Mouse (Mus musculus) limb, embryonic 11.5 days (tissue): Measurements from ENCODE around the gene Rbks. TPM values are rescaled to one million over a fixed set of nuclear protein-coding genes. Genes with fewer than 3 reads are reported as not detected.

Experiments used
- ATAC-seq: fragments of 200-750 bp; cut with Nextera tagmentation; 2 replicates; pipeline ENCODE4 v1.8.0; 2017; ENCODE audit warnings: low read depth; ENCODE audit not compliant: insufficient number of reproducible peaks, low FRiP score, low TSS enrichment
- DNase-seq: peaks from one replicate; pipeline ENCODE4 v3.0.0-alpha.2; 2015; ENCODE audit warnings: low spot score
- H3K27ac ChIP-seq: fragments of 300-500 bp; sonication (generic); replicated peaks from 2 replicates; pipeline ENCODE4 v1.5.1; 2014; ENCODE audit warnings: low read depth, mild to moderate bottlenecking, low read length
- H3K27me3 ChIP-seq: fragments of 300-500 bp; sonication (generic); 2 replicates; pipeline ENCODE4 v1.6.1; 2014; ENCODE audit warnings: mild to moderate bottlenecking, low read length, mixed read lengths; ENCODE audit not compliant: control insufficient read depth, insufficient read depth
- H3K36me3 ChIP-seq: fragments of 300-500 bp; sonication (generic); 2 replicates; pipeline ENCODE4 v1.6.1; 2014; ENCODE audit warnings: mild to moderate bottlenecking, low read length, moderate library complexity, mixed read lengths; ENCODE audit not compliant: control insufficient read depth, insufficient read depth
- H3K4me1 ChIP-seq: fragments of 300-500 bp; sonication (generic); 2 replicates; pipeline ENCODE4 v1.6.1; 2014; ENCODE audit warnings: low read length, mixed read lengths; ENCODE audit not compliant: control insufficient read depth, insufficient read depth
- H3K4me2 ChIP-seq: fragments of 300-500 bp; sonication (generic); 2 replicates; pipeline ENCODE4 v1.6.1; 2014; ENCODE audit warnings: low read depth, mild to moderate bottlenecking, moderate library complexity; ENCODE audit not compliant: severe bottlenecking
- H3K4me3 ChIP-seq: fragments of 300-500 bp; sonication (generic); 2 replicates; pipeline ENCODE4 v1.5.1; 2014; ENCODE audit warnings: low read depth, low read length
- H3K9ac ChIP-seq: fragments of 300-500 bp; sonication (generic); 2 replicates; pipeline ENCODE4 v1.6.1; 2014; ENCODE audit warnings: mild to moderate bottlenecking, low read length
- H3K9me3 ChIP-seq: fragments of 300-500 bp; sonication (generic); 2 replicates; pipeline ENCODE4 v1.6.1; 2016; ENCODE audit warnings: low read length; ENCODE audit not compliant: control insufficient read depth
- WGBS: fragments of 180-500 bp; shearing (Covaris S2); extraction: QIAGEN DNeasy Blood & Tissue Kit; methylation state at CpG from one replicate; pipeline ENCODE4 v1.1.7; 2014; 5-methylcytosine and 5-hydroxymethylcytosine counted together
- polyA plus RNA-seq: library from polyadenylated mRNA; unstranded; fragments of >200 nt; fragmentation: Nextera tagmentation; extraction: Ambion mirVana; gene quantifications from 2 replicates; pipeline ENCODE4 v1.2.1, GENCODE M21; 2014

The Rbks gene
- polyA plus RNA-seq, 1 experiment from 2014 or later: 2.8 TPM

GRCm38 (mm10) chr5:31693191-31693590 is 4.2 kb downstream of the Rbks start:
- H3K4me3 ChIP-seq: no peak overlapping the region
- H3K9me3 ChIP-seq: no peaks in the 10 kb centered on the region
- no peaks in the 10 kb centered on the region for H3K36me3 ChIP-seq
- no peak overlapping the region for H3K4me2 ChIP-seq
- no peak overlapping the region for H3K9ac ChIP-seq
- H3K27ac ChIP-seq: no peak overlapping the region
- ATAC-seq: no peak
- DNase-seq: no peak
- H3K27me3 ChIP-seq: no peaks in the 10 kb centered on the region
- H3K4me1 ChIP-seq: no peaks in the 10 kb centered on the region

GRCm38 (mm10) chr5:31687972-31688371 is 9.5 kb downstream of the Rbks start:
- Histone ChIP-seq H3K27ac (no peak overlapping the region), H3K4me1 (no peaks in the 10 kb centered on the region), H3K4me2 (no peak overlapping the region), H3K27me3 (no peaks in the 10 kb centered on the region), H3K4me3 (no peak overlapping the region), H3K9me3 (no peaks in the 10 kb centered on the region), H3K9ac (no peak overlapping the region), H3K36me3 (no peaks in the 10 kb centered on the region)
- WGBS: 90% methylated on average over 3 of the region's 3 CpGs
- ATAC-seq (no peak), DNase-seq (no peak)

- no peaks in the 10 kb centered on the region for H3K9me3 ChIP-seq
- H3K27ac ChIP-seq: no peak overlapping the region
- no peak overlapping the region for H3K9ac ChIP-seq
- DNase-seq (no peak), ATAC-seq (no peak)
- H3K4me1 ChIP-seq: no peaks in the 10 kb centered on the region
- WGBS: 74% methylated on average over 2 of the region's 2 CpGs
- no peak overlapping the region for H3K4me2 ChIP-seq
- no peak overlapping the region for H3K4me3 ChIP-seq
- H3K27me3 ChIP-seq: no peaks in the 10 kb centered on the region
- no peaks in the 10 kb centered on the region for H3K36me3 ChIP-seq
Measured at GRCm38 (mm10) chr5:31686040-31686439, 11.4 kb downstream of the Rbks start.

DNA sequence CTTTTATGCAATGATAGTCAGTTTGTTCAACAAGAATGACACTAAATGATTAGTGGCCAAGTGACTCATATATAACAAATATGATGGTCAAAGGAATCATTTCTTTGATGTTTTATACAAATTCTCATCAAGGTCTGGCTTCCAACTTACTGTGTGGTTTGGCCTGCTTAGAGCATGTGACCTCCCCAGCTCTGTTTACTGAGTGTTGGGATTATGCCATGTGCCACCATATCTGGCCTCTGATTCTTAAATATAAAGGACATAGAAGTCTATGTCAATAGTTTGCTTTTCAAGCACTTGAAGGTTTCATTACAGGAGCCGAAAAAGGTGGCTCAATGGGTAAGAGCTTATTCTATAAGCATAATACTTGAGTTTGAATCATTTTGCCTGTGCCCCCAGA is 15.1 kb downstream of the Rbks start:
- no peaks in the 10 kb centered on the region for H3K9me3 ChIP-seq
- H3K4me1 ChIP-seq: no peaks in the 10 kb centered on the region
- no peak overlapping the region for H3K4me3 ChIP-seq
- 91% methylated on average over 1 of the region's 1 CpGs for WGBS
- H3K27ac ChIP-seq: no peak overlapping the region
- H3K27me3 ChIP-seq: no peaks in the 10 kb centered on the region
- no peak for ATAC-seq
- H3K4me2 ChIP-seq: no peak overlapping the region
- H3K36me3 ChIP-seq: no peaks in the 10 kb centered on the region
- H3K9ac ChIP-seq: no peak overlapping the region
- no peak for DNase-seq

GRCm38 (mm10) chr5:31680183-31680582 is 17.2 kb downstream of the Rbks start:
- H3K9me3 ChIP-seq: no peaks in the 10 kb centered on the region

DNA sequence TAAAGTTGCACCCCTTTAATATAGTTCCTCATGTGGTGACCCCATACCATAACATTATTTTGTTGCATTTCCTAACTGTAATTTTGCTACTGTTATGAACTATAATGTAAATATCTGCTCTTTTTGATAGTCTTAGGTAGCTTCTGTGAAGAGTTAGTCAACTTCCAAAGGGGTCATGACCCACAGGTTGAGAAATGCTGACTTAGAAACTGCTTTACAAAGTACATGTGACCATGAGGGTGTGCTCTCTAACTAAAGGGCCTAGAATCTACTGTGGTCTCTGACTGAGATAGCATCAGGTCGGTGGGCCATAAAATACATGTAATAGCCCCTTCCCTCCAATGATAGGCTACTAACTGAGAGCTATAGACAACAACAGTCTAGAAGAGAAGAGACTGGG is 19.4 kb downstream of the Rbks start:
- no peak overlapping the region for H3K4me2 ChIP-seq
- H3K27ac ChIP-seq: no peak overlapping the region
- no peaks in the 10 kb centered on the region for H3K36me3 ChIP-seq
- H3K9ac ChIP-seq: no peak overlapping the region
- ATAC-seq: no peak
- no peaks in the 10 kb centered on the region for H3K9me3 ChIP-seq
- H3K4me3 ChIP-seq: no peak overlapping the region
- no peaks in the 10 kb centered on the region for H3K27me3 ChIP-seq
- no peak for DNase-seq
- no peaks in the 10 kb centered on the region for H3K4me1 ChIP-seq
- 76% methylated on average over 1 of the region's 1 CpGs for whole genome bisulfite sequencing

More at GRCm38 (mm10) chr5:31680183-31680582, 17.2 kb downstream of the Rbks start:
- Histone ChIP-seq H3K4me2 (no peak overlapping the region), H3K9ac (no peak overlapping the region), H3K4me1 (no peaks in the 10 kb centered on the region), H3K27ac (no peak overlapping the region), H3K36me3 (no peaks in the 10 kb centered on the region), H3K4me3 (no peak overlapping the region), H3K27me3 (no peaks in the 10 kb centered on the region)
- ATAC-seq: no peak
- DNase-seq: no peak
- 89% methylated on average over 4 of the region's 4 CpGs for WGBS

- H3K4me3 ChIP-seq: no peak overlapping the region
- ATAC-seq (no peak), DNase-seq (no peak)
- H3K4me2 ChIP-seq: no peak overlapping the region
- H3K27ac ChIP-seq: no peak overlapping the region
- no peaks in the 10 kb centered on the region for H3K36me3 ChIP-seq
- 92% methylated on average over 2 of the region's 2 CpGs for WGBS
- H3K27me3 ChIP-seq: no peaks in the 10 kb centered on the region
- H3K9ac ChIP-seq: no peak overlapping the region
- H3K4me1 ChIP-seq: no peaks in the 10 kb centered on the region
- no peaks in the 10 kb centered on the region for H3K9me3 ChIP-seq
Measured at GRCm38 (mm10) chr5:31673431-31673830, 24.0 kb downstream of the Rbks start.

DNA sequence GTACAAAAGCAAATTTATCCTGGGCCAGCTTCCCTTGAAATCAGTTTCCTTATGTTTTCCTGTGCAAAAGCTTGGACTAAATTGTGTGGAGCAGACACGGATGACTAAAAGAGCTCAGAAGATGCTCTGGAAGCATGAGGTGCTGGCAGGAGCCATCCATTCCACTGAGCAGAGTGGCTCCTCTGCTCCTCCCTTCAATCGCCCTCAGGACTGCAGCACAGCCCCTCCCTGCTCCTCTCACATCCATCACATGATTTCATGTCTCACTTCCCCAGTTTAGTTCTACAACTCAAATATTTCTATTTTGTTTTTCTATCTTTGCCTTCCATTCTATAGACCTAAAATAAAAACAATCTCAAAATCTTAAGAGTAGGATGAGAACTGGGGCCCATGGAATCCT is 26.3 kb downstream of the Rbks start:
- WGBS: 57% methylated on average over 2 of the region's 2 CpGs
- Histone ChIP-seq H3K27me3 (no peaks in the 10 kb centered on the region), H3K27ac (no peak overlapping the region), H3K9ac (no peak overlapping the region), H3K4me2 (no peak overlapping the region), H3K4me3 (no peak overlapping the region), H3K4me1 (no peaks in the 10 kb centered on the region), H3K36me3 (no peaks in the 10 kb centered on the region), H3K9me3 (no peaks in the 10 kb centered on the region)
- ATAC-seq (no peak), DNase-seq (no peak)

DNA sequence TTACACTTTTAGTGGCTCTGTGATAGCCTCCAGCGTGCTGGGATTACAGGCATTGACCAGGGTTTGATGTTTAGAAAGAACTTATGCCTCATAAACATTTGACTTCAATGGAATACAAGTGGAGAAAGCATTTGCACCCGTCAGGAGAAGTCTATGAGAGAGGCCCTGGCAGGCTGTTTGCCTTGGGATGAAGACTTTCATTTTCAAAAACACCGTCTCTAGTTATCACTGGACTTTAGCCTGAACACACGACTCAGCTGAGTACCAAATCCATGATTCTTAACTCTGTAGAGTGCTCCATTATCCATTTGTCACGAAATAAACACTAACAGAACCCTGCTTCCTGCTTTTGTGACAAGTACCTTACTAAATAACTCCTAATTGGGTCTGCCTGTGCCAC is 27.4 kb downstream of the Rbks start:
- H3K4me2 ChIP-seq: no peak overlapping the region
- WGBS: 61% methylated on average over 5 of the region's 5 CpGs
- H3K36me3 ChIP-seq: no peaks in the 10 kb centered on the region
- ATAC-seq (no peak), DNase-seq (no peak)
- H3K9ac ChIP-seq: no peak overlapping the region
- no peak overlapping the region for H3K27ac ChIP-seq
- no peaks in the 10 kb centered on the region for H3K4me1 ChIP-seq
- no peaks in the 10 kb centered on the region for H3K27me3 ChIP-seq
- H3K4me3 ChIP-seq: no peak overlapping the region
- no peaks in the 10 kb centered on the region for H3K9me3 ChIP-seq
